In genomic region chr13:76024588-76024987, GRCm38 (mm10) we compare ENCODE assay signal across 32 mouse cellular contexts. TPM values are rescaled to one million over a fixed set of nuclear protein-coding genes. Genes with fewer than 3 reads are reported as not detected.
DNase-seq lines count a peak whose midpoint lies in the region; ATAC-seq and TF ChIP-seq lines count a peak whose summit lies in the region.
"Had no signal": no experiment of that assay in that cellular context is flagged by ENCODE, and none has a peak within 500 bp of the region (broad histone marks: within the 10 kb centered on the region; RNA-seq: fewer than 3 reads in every experiment).

No protein-coding gene starts in this region.

- 79% methylated on average over 3 of the region's 3 CpGs for whole genome bisulfite sequencing in heart, embryonic 10.5 days
- 69% methylated on average over 3 of the region's 3 CpGs for WGBS in lung, embryonic 14.5 days

- TF ChIP-seq CTCF in gastrocnemius, adult 2 months (IDR thresholded peaks at IDR 0.05) = no peak
- no peak for TF ChIP-seq CTCF in lung, embryonic 14.5 days (IDR thresholded peaks at IDR 0.05; ENCODE audit: low read depth)

- no peaks in the 10 kb centered on the region for H3K27me3 ChIP-seq in heart, embryonic 10.5 days (ENCODE audit: insufficient read depth, poor library complexity, severe bottlenecking)
- no peaks in the 10 kb centered on the region for H3K27me3 ChIP-seq in lung, embryonic 14.5 days (ENCODE audit: insufficient read depth, low read length)
- H3K27me3 ChIP-seq: embryonic facial prominence, embryonic 12.5 days; lung, embryonic 15.5 days had no signal

- H3K4me2 ChIP-seq in lung, embryonic 14.5 days = no peak overlapping the region
- H3K4me2 ChIP-seq: embryonic facial prominence, embryonic 12.5 days; heart, embryonic 13.5 days; hindbrain, embryonic 14.5 days; limb, embryonic 12.5 days; liver, embryonic 15.5 days; lung, embryonic 15.5 days; midbrain, embryonic 11.5 days had no signal

- H3K4me3 ChIP-seq in gastrocnemius, adult 2 months = no peak overlapping the region
- no peak overlapping the region for H3K4me3 ChIP-seq in heart, embryonic 10.5 days
- no peak overlapping the region for H3K4me3 ChIP-seq in lung, embryonic 14.5 days (ENCODE audit: low read depth, low read length)
- H3K4me3 ChIP-seq: embryonic facial prominence, embryonic 12.5 days; heart, embryonic 13.5 days; layer of hippocampus, adult 2 months; left cerebral cortex, adult 2 months; limb, embryonic 12.5 days; liver, embryonic 15.5 days; lung, embryonic 15.5 days had no signal

- H3K9ac ChIP-seq in lung, embryonic 14.5 days = no peak overlapping the region
- H3K9ac ChIP-seq: embryonic facial prominence, embryonic 12.5 days; heart, embryonic 13.5 days; hindbrain, embryonic 14.5 days; limb, embryonic 12.5 days; liver, embryonic 15.5 days; lung, embryonic 15.5 days had no signal

- no peaks in the 10 kb centered on the region for H3K36me3 ChIP-seq in heart, embryonic 10.5 days
- no peaks in the 10 kb centered on the region for H3K36me3 ChIP-seq in lung, embryonic 14.5 days (ENCODE audit: insufficient read depth)
- H3K36me3 ChIP-seq: embryonic facial prominence, embryonic 12.5 days; heart, embryonic 13.5 days; limb, embryonic 12.5 days; liver, embryonic 15.5 days; lung, embryonic 15.5 days had no signal

- H3K4me1 ChIP-seq in heart, embryonic 10.5 days = no peaks in the 10 kb centered on the region
- no peaks in the 10 kb centered on the region for H3K4me1 ChIP-seq in lung, embryonic 14.5 days (ENCODE audit: insufficient read depth)
- H3K4me1 ChIP-seq: embryonic facial prominence, embryonic 12.5 days; heart, embryonic 13.5 days; limb, embryonic 12.5 days; lung, embryonic 15.5 days had no signal

- intact Hi-C loops in gastrocnemius, adult 2 months (cut with DNase I) = no loop called here

- H3K27ac ChIP-seq in gastrocnemius, adult 2 months = no peak overlapping the region
- no peak overlapping the region for H3K27ac ChIP-seq in heart, embryonic 10.5 days
- H3K27ac ChIP-seq in lung, embryonic 14.5 days (ENCODE audit: low read depth) = no peak overlapping the region
- H3K27ac ChIP-seq: embryonic facial prominence, embryonic 12.5 days; heart, embryonic 13.5 days; hindbrain, embryonic 14.5 days; layer of hippocampus, adult 2 months; left cerebral cortex, adult 2 months; limb, embryonic 12.5 days; liver, embryonic 15.5 days; lung, embryonic 15.5 days had no signal

- peak; percentile 16 for DNase-seq in gastrocnemius, postnatal 25 days
- no peak for DNase-seq in gastrocnemius, adult 2 months
- peak; percentile 47 to 53 for DNase-seq in heart, adult 9 months (ENCODE audit: low spot score in 2 of 2)
- no peak for DNase-seq in heart, embryonic 10.5 days (ENCODE audit: low spot score)
- DNase-seq in lung, embryonic 14.5 days = peak; percentile 2
- no peak for DNase-seq in lung, postnatal 10 days
- no peak for DNase-seq in urinary bladder, postnatal 4 days (ENCODE audit: low spot score in 2 of 2)
- DNase-seq: adrenal gland, adult 2 months; cerebellum, adult 11 months; cerebellum, adult 9-10 months; cerebellum, postnatal 36 days; gastrocnemius, postnatal 10 days; kidney, postnatal 10 days; lung, postnatal 36 days; right cerebral cortex, postnatal 25 days; spleen, adult 18-20 months; thymus, postnatal 14 days had no signal

- no peak for ATAC-seq in lung, embryonic 14.5 days (ENCODE audit: insufficient read depth)
- ATAC-seq: forebrain, embryonic 14.5 days; intestine, postnatal 0 days; midbrain, embryonic 16.5 days had no signal

- no peaks in the 10 kb centered on the region for H3K9me3 ChIP-seq in heart, embryonic 10.5 days
- H3K9me3 ChIP-seq in lung, embryonic 14.5 days (ENCODE audit: low read depth, low read length) = no peaks in the 10 kb centered on the region
- H3K9me3 ChIP-seq: embryonic facial prominence, embryonic 12.5 days; heart, embryonic 13.5 days; limb, embryonic 12.5 days; liver, embryonic 15.5 days; lung, embryonic 15.5 days had no signal

RNA-seq across cellular contexts. Expression of gene Rfesd, which starts 6.1 kb away (rescaled TPM):
- 10 to 100 TPM; 17.8 to 21.3 TPM for total RNA-seq in gastrocnemius, postnatal 25 days (2021)
- total RNA-seq in gastrocnemius, adult 2 months (2021) = 10 to 100 TPM; 20.1 to 24.0 TPM
- polyA plus RNA-seq in heart, embryonic 10.5 days (2016; fragmentation: Nextera tagmentation; extraction: Ambion mirVana) = 36.2 and 37.0 TPM in 2 replicates
- polyA plus RNA-seq in lung, embryonic 14.5 days (2014; fragmentation: Nextera tagmentation; extraction: Ambion mirVana) = 18.4 and 19.5 TPM in 2 replicates

RNA-seq across cellular contexts. Expression of gene Gpr150, which starts 32.2 kb away (rescaled TPM):
- total RNA-seq in gastrocnemius, postnatal 25 days (2021) = not detected
- not detected for total RNA-seq in gastrocnemius, adult 2 months (2021)
- polyA plus RNA-seq in heart, embryonic 10.5 days (2016; fragmentation: Nextera tagmentation; extraction: Ambion mirVana) = 0.72 and 0.80 TPM in 2 replicates
- polyA plus RNA-seq in lung, embryonic 14.5 days (2014; fragmentation: Nextera tagmentation; extraction: Ambion mirVana) = 0.13 TPM in 1 of 2 replicates, not detected in the other
- total RNA-seq: gastrocnemius, postnatal 10 days; liver, adult 2 months; neutrophil, adult 5-6 weeks had no signal
- polyA plus RNA-seq: heart, embryonic 13.5 days; liver, adult 2 months; lung, embryonic 15.5 days had no signal

RNA-seq across cellular contexts. Expression of gene Spata9, which starts 57.6 kb away (rescaled TPM):
- total RNA-seq in gastrocnemius, postnatal 25 days (2021) = not detected
- not detected for total RNA-seq in gastrocnemius, adult 2 months (2021)
- polyA plus RNA-seq in heart, embryonic 10.5 days (2016; fragmentation: Nextera tagmentation; extraction: Ambion mirVana) = 0.28 and 0.34 TPM in 2 replicates
- 0.81 and 0.82 TPM in 2 replicates for polyA plus RNA-seq in lung, embryonic 14.5 days (2014; fragmentation: Nextera tagmentation; extraction: Ambion mirVana)
- total RNA-seq: adrenal gland, adult 2 months; gastrocnemius, postnatal 10 days; hematopoietic stem cell, adult 5-6 weeks; left cerebral cortex, adult 2 months; liver, adult 2 months; neutrophil, adult 5-6 weeks had no signal
- polyA plus RNA-seq: adrenal gland, adult 2 months; liver, adult 2 months had no signal

Comparison
In these comparisons a context has a peak if more than half of its experiments do, and no peak if none do; other contexts are left out.
1. DNase-seq: peak in gastrocnemius, postnatal 25 days (single experiment), heart, adult 9 months (2 of 2) and lung, embryonic 14.5 days (single experiment); none in gastrocnemius, adult 2 months (single experiment), heart, embryonic 10.5 days (single experiment), lung, postnatal 10 days (single experiment) and urinary bladder, postnatal 4 days (0 of 2).